ENCODE assay signal across 9 mouse cellular contexts in genomic region chr5:115340007-115340406, GRCm38 (mm10). TPM values are rescaled to one million over a fixed set of nuclear protein-coding genes. Genes with fewer than 3 reads are reported as not detected.
DNase-seq lines count a peak whose midpoint lies in the region; ATAC-seq and TF ChIP-seq lines count a peak whose summit lies in the region.
"Had no signal": no experiment of that assay in that cellular context is flagged by ENCODE, and none has a peak within 500 bp of the region (broad histone marks: within the 10 kb centered on the region; RNA-seq: fewer than 3 reads in every experiment).

No protein-coding gene starts in this region.

- no peak overlapping the region for H3K27ac ChIP-seq in kidney, embryonic 15.5 days
- H3K27ac ChIP-seq in embryonic facial prominence, embryonic 13.5 days, result no peak overlapping the region
- no peak overlapping the region for H3K27ac ChIP-seq in intestine, embryonic 15.5 days
- no peak overlapping the region for H3K27ac ChIP-seq in midbrain, postnatal 0 days (ENCODE audit: low read depth, low read length)

- peaks cover 21% of the 10 kb centered on the region for H3K4me1 ChIP-seq in kidney, embryonic 15.5 days
- H3K4me1 ChIP-seq in embryonic facial prominence, embryonic 13.5 days, result peaks cover 11% of the 10 kb centered on the region
- H3K4me1 ChIP-seq in intestine, embryonic 15.5 days (replicated peaks), result peaks cover 9% of the 10 kb centered on the region
- H3K4me1 ChIP-seq in midbrain, postnatal 0 days (ENCODE audit: insufficient read depth, low read length), result peaks cover 5% of the 10 kb centered on the region

- no peak for ATAC-seq in kidney, embryonic 15.5 days (replicated peaks; ENCODE audit: low FRiP score)
- no peak for ATAC-seq in embryonic facial prominence, embryonic 13.5 days (ENCODE audit: insufficient number of reproducible peaks, insufficient read depth, low FRiP score, low TSS enrichment, low read depth)
- no peak for ATAC-seq in intestine, embryonic 15.5 days
- ATAC-seq in midbrain, postnatal 0 days (ENCODE audit: low FRiP score), result no peak

- H3K9me3 ChIP-seq in kidney, embryonic 15.5 days (replicated peaks), result no peaks in the 10 kb centered on the region
- no peaks in the 10 kb centered on the region for H3K9me3 ChIP-seq in embryonic facial prominence, embryonic 13.5 days
- no peaks in the 10 kb centered on the region for H3K9me3 ChIP-seq in intestine, embryonic 15.5 days
- H3K9me3 ChIP-seq in midbrain, postnatal 0 days (ENCODE audit: low read length), result no peaks in the 10 kb centered on the region

- H3K27me3 ChIP-seq in kidney, embryonic 15.5 days, result no peaks in the 10 kb centered on the region
- H3K27me3 ChIP-seq in embryonic facial prominence, embryonic 13.5 days, result no peaks in the 10 kb centered on the region
- H3K27me3 ChIP-seq in intestine, embryonic 15.5 days (replicated peaks), result no peaks in the 10 kb centered on the region
- H3K27me3 ChIP-seq in midbrain, postnatal 0 days (ENCODE audit: insufficient read depth, low read length), result no peaks in the 10 kb centered on the region

- H3K4me2 ChIP-seq in kidney, embryonic 15.5 days, result peak overlapping the region; percentile 68
- H3K4me2 ChIP-seq in embryonic facial prominence, embryonic 13.5 days, result peak overlapping the region; percentile 73
- peak overlapping the region; percentile 55 for H3K4me2 ChIP-seq in intestine, embryonic 15.5 days (replicated peaks)
- H3K4me2 ChIP-seq in midbrain, postnatal 0 days (ENCODE audit: low read depth, low read length, poor library complexity, severe bottlenecking), result peak overlapping the region; percentile 69

- no peak for DNase-seq in kidney, postnatal 14 days
- no peak for DNase-seq in midbrain, postnatal 0 days (ENCODE audit: low spot score)
- DNase-seq in left cerebral cortex, adult 18-20 months (ENCODE audit: low spot score in 2 of 2), result no peak
- DNase-seq in right cerebral cortex, postnatal 25 days, result no peak
- DNase-seq in c-Kit-positive CD71-positive TER-119-positive erythroid progenitor cells, embryonic 14.5 days (ENCODE audit: low spot score), result no peak
- DNase-seq: cerebellum, adult 11 months had no signal

- H3K9ac ChIP-seq in kidney, embryonic 15.5 days, result peak overlapping the region; percentile 81
- peak overlapping the region; percentile 90; the same call in 1 of the 2 replicates for H3K9ac ChIP-seq in embryonic facial prominence, embryonic 13.5 days
- H3K9ac ChIP-seq in intestine, embryonic 15.5 days, result no peak overlapping the region
- H3K9ac ChIP-seq in midbrain, postnatal 0 days (replicated peaks; ENCODE audit: low read length, poor library complexity, severe bottlenecking), result peak overlapping the region; percentile 90; the same call in 1 of the 2 replicates

- peaks cover 52% of the 10 kb centered on the region for H3K36me3 ChIP-seq in kidney, embryonic 15.5 days
- peaks cover 52% of the 10 kb centered on the region for H3K36me3 ChIP-seq in embryonic facial prominence, embryonic 13.5 days
- H3K36me3 ChIP-seq in intestine, embryonic 15.5 days, result peaks cover 26% of the 10 kb centered on the region
- H3K36me3 ChIP-seq in midbrain, postnatal 0 days (ENCODE audit: insufficient read depth, low read length), result peaks cover 33% of the 10 kb centered on the region

- 19% methylated on average over 7 of the region's 7 CpGs for WGBS in kidney, embryonic 15.5 days
- 31% methylated on average over 7 of the region's 7 CpGs for WGBS in embryonic facial prominence, embryonic 13.5 days
- WGBS in intestine, embryonic 15.5 days, result 15% methylated on average over 7 of the region's 7 CpGs
- WGBS in midbrain, postnatal 0 days, result 26% methylated on average over 7 of the region's 7 CpGs

- H3K4me3 ChIP-seq in kidney, embryonic 15.5 days (replicated peaks), result peak overlapping the region; percentile 76
- H3K4me3 ChIP-seq in embryonic facial prominence, embryonic 13.5 days, result peak overlapping the region; percentile 72
- H3K4me3 ChIP-seq in intestine, embryonic 15.5 days (replicated peaks), result peak overlapping the region; percentile 77
- H3K4me3 ChIP-seq in midbrain, postnatal 0 days (ENCODE audit: low read depth, low read length), result peak overlapping the region; percentile 90

- TF ChIP-seq CTCF in midbrain, postnatal 0 days (IDR thresholded peaks at IDR 0.05), result no peak

RNA-seq across cellular contexts. Expression of gene Gatc, which starts 1.0 kb away (rescaled TPM):
- polyA plus RNA-seq in kidney, embryonic 15.5 days (2015; fragmentation: Nextera tagmentation; extraction: Ambion mirVana), result 27.9 and 29.2 TPM in 2 replicates
- 31.1 and 32.1 TPM in 2 replicates for polyA plus RNA-seq in embryonic facial prominence, embryonic 13.5 days (2015; fragmentation: Nextera tagmentation; extraction: Ambion mirVana)
- polyA plus RNA-seq in intestine, embryonic 15.5 days (2015; fragmentation: Nextera tagmentation; extraction: Ambion mirVana), result 24.8 and 24.9 TPM in 2 replicates
- total RNA-seq in midbrain, postnatal 0 days (2014; rRNA removed), result 17.6 and 27.8 TPM in 2 replicates
- polyA plus RNA-seq in midbrain, postnatal 0 days (2015; fragmentation: Nextera tagmentation; extraction: Ambion mirVana), result 39.2 and 42.4 TPM in 2 replicates
- total RNA-seq in left cerebral cortex, adult 18-20 months (2021), result 10 to 100 TPM; 18.4 to 20.5 TPM

RNA-seq across cellular contexts. Expression of gene Triap1, which starts 1.0 kb away (rescaled TPM):
- 56.2 and 58.2 TPM in 2 replicates for polyA plus RNA-seq in kidney, embryonic 15.5 days (2015; fragmentation: Nextera tagmentation; extraction: Ambion mirVana)
- 58.0 and 64.4 TPM in 2 replicates for polyA plus RNA-seq in embryonic facial prominence, embryonic 13.5 days (2015; fragmentation: Nextera tagmentation; extraction: Ambion mirVana)
- polyA plus RNA-seq in intestine, embryonic 15.5 days (2015; fragmentation: Nextera tagmentation; extraction: Ambion mirVana), result 62.7 and 66.3 TPM in 2 replicates
- total RNA-seq in midbrain, postnatal 0 days (2014; rRNA removed), result 10.7 and 16.9 TPM in 2 replicates
- polyA plus RNA-seq in midbrain, postnatal 0 days (2015; fragmentation: Nextera tagmentation; extraction: Ambion mirVana), result 53.8 and 54.5 TPM in 2 replicates
- total RNA-seq in left cerebral cortex, adult 18-20 months (2021), result 10 to 100 TPM; 26.4 to 27.9 TPM

RNA-seq across cellular contexts. Expression of gene Cox6a1, which starts 8.8 kb away (rescaled TPM):
- polyA plus RNA-seq in kidney, embryonic 15.5 days (2015; fragmentation: Nextera tagmentation; extraction: Ambion mirVana), result 981 and 995 TPM in 2 replicates
- 786 and 801 TPM in 2 replicates for polyA plus RNA-seq in embryonic facial prominence, embryonic 13.5 days (2015; fragmentation: Nextera tagmentation; extraction: Ambion mirVana)
- polyA plus RNA-seq in intestine, embryonic 15.5 days (2015; fragmentation: Nextera tagmentation; extraction: Ambion mirVana), result 1,187 and 1,356 TPM in 2 replicates
- total RNA-seq in midbrain, postnatal 0 days (2014; rRNA removed), result 1,189 and 1,342 TPM in 2 replicates
- 1,504 and 1,624 TPM in 2 replicates for polyA plus RNA-seq in midbrain, postnatal 0 days (2015; fragmentation: Nextera tagmentation; extraction: Ambion mirVana)
- total RNA-seq in left cerebral cortex, adult 18-20 months (2021), result 100 to 1,000 TPM; 721 to 781 TPM

RNA-seq across cellular contexts. Expression of gene Srsf9, which starts 13.0 kb away (rescaled TPM):
- 301 and 315 TPM in 2 replicates for polyA plus RNA-seq in kidney, embryonic 15.5 days (2015; fragmentation: Nextera tagmentation; extraction: Ambion mirVana)
- polyA plus RNA-seq in embryonic facial prominence, embryonic 13.5 days (2015; fragmentation: Nextera tagmentation; extraction: Ambion mirVana), result 343 and 378 TPM in 2 replicates
- polyA plus RNA-seq in intestine, embryonic 15.5 days (2015; fragmentation: Nextera tagmentation; extraction: Ambion mirVana), result 217 and 220 TPM in 2 replicates
- 44.1 and 45.5 TPM in 2 replicates for total RNA-seq in midbrain, postnatal 0 days (2014; rRNA removed)
- polyA plus RNA-seq in midbrain, postnatal 0 days (2015; fragmentation: Nextera tagmentation; extraction: Ambion mirVana), result 88.0 and 93.8 TPM in 2 replicates
- total RNA-seq in left cerebral cortex, adult 18-20 months (2021), result 10 to 100 TPM; 62.9 to 72.1 TPM

RNA-seq across cellular contexts. Expression of gene Dynll1, which starts 39.2 kb away (rescaled TPM):
- 1,617 and 1,807 TPM in 2 replicates for polyA plus RNA-seq in kidney, embryonic 15.5 days (2015; fragmentation: Nextera tagmentation; extraction: Ambion mirVana)
- 1,732 and 1,829 TPM in 2 replicates for polyA plus RNA-seq in embryonic facial prominence, embryonic 13.5 days (2015; fragmentation: Nextera tagmentation; extraction: Ambion mirVana)
- 1,297 TPM in 2 replicates for polyA plus RNA-seq in intestine, embryonic 15.5 days (2015; fragmentation: Nextera tagmentation; extraction: Ambion mirVana)
- total RNA-seq in midbrain, postnatal 0 days (2014; rRNA removed), result 196 and 214 TPM in 2 replicates
- polyA plus RNA-seq in midbrain, postnatal 0 days (2015; fragmentation: Nextera tagmentation; extraction: Ambion mirVana), result 893 and 930 TPM in 2 replicates
- 100 to 1,000 TPM; 631 to 705 TPM for total RNA-seq in left cerebral cortex, adult 18-20 months (2021)
